Mouse (Mus musculus): ENCODE results near the gene 1700011L22Rik.

The 1700011L22Rik gene

GRCm38 (mm10) chr8:79165276-79165675 is 83.1 kb downstream of the 1700011L22Rik start:
- DNase-seq (ENCODE audit: low spot score) = no peak

DNA sequence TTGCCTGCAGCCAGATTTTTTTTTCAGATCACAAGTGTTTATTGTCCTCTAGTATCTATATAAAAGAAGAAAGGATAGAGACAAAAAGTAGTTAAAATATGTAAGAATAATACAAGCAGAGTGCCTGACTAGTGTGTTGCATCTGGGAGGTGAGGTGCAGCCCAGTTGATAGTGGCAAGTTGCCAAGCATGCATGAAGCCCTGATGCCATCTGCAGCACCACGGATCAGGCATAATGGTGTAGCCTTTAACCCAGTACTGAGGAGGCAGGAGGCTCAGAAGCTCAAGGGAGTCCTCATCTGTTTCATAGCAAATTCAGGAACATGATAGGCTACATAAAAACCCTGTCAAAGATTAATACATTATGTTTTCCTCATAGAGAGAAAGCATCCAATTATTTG is 84.0 kb downstream of the 1700011L22Rik start:
- DNase-seq (ENCODE audit: low spot score) = no peak

GRCm38 (mm10) chr8:79162533-79163308 is 85.6 kb downstream of the 1700011L22Rik start:
- DNase-seq (ENCODE audit: low spot score) = peak; percentile 3

DNA sequence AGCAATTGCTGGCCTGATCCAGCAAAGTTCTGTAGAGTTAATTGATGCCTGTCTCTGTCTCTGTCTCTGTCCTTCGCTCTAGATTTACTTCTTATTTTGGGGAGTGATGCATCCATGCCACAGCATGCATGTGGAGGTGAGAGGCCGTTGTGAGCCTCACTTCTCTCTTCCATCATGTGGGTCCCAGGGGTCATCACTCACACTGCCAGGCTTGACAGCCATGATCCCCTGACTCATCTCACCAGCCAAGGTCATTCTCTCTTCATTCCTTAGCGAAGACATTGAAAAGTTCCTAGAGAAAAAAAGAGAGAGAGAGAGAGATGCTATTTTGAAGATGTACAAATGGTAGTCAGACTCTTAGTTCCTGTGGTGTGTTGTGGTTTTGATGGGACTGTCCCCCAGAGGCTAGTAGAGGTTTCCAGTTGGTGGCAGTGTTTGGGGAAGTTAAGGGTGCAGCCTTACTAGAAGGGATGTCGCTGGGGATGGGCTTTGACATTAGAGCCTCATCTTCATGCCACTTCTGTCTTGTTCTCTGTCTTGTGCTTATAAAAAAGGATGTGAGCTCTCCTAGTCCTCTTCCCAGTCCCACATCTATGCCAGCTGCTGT is 87.1 kb downstream of the 1700011L22Rik start:
- peak; percentile 8 for DNase-seq (ENCODE audit: low spot score)

Data from spleen, adult 12 weeks (tissue).